Comparison of ENCODE assay signal across 1 mouse cellular context in the genomic region with DNA sequence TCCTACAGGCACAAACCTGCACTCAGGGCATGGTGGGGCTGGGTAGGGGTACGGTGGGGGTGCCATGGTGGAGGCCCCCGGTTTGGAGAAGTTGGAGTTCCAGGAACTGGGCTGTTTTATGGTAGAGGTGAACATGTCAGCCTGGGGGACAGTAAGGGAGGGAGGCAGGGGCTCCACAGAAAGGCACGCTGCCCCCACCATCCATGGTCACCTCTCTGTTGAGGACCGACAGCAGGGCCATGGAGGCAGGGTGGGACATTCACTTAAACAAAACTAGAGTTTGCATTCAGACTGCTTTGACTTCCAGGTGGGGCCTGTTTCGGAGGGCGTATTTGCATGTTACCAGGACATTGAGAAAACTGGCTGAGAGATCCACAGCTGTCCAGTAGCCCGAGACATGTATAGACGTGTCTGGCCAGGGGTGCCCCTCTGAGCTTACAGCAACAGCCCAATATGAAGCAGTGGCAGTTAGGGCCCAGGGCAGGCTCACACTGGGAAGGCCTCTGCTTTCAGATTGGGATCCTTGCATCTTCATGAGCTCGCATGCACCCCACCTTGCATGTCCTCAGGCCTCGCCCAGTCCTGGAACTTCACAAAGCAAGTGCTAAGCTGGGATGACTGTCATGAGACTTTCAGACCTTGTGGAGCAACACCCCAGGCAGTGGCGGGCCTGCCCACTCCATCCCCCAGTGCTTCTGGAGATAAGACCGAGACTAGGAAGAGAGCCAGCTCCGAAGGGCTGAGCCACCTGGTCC.
A peak's percentile ranks its signal among the peaks of the same experiment; 100 is the strongest.
TF ChIP-seq lines count a peak whose summit lies in the region.

No protein-coding gene starts in this region.

TF ChIP-seq in MEL, 35 proteins besides CTCF, POLR2A, EP300 and RAD21 (continued from another document):
- TF ChIP-seq RCOR1 (IDR thresholded peaks at IDR 0.05; ENCODE audit: low read depth, low read length) (peak; percentile 91), NRF1 (IDR thresholded peaks at IDR 0.05; ENCODE audit: insufficient read depth, low read depth, low read length, poor library complexity, severe bottlenecking) (0 out of 2 replicates have a peak, but pooled peaks have one; percentile 19), SIN3A (IDR thresholded peaks at IDR 0.05; ENCODE audit: low read length) (peak; percentile 95), MAZ (IDR thresholded peaks at IDR 0.05; ENCODE audit: low read depth, low read length) (peak; percentile 95), USF2 (IDR thresholded peaks at IDR 0.05; ENCODE audit: borderline replicate concordance in 1 of 2, insufficient read depth in 1 of 2, low read depth in 1 of 2, low read length in 2 of 2) (no peak), UBTF (IDR thresholded peaks at IDR 0.05; ENCODE audit: borderline replicate concordance, insufficient read depth, low read depth, low read length) (no peak), TAL1 (IDR thresholded peaks at IDR 0.05; ENCODE audit: low read length) (peak; percentile 63), ZNF384 (IDR thresholded peaks at IDR 0.05; ENCODE audit: low read depth, low read length) (0 out of 2 replicates have a peak, but pooled peaks have one; percentile 12), MAX (IDR thresholded peaks at IDR 0.05; ENCODE audit: low read length) (peak; percentile 90), JUND (IDR thresholded peaks at IDR 0.05; ENCODE audit: low read depth, low read length) (no peak), MYC (IDR thresholded peaks at IDR 0.05; ENCODE audit: low read depth, low read length) (peak; percentile 85), CHD1 (IDR thresholded peaks at IDR 0.05; ENCODE audit: low read depth, low read length) (no peak; the same call in 1 of the 2 replicates), NELFE (IDR thresholded peaks at IDR 0.05; ENCODE audit: low read depth, low read length) (no peak; the same call in 1 of the 2 replicates), USF1 (IDR thresholded peaks at IDR 0.05; ENCODE audit: low read depth, low read length) (peak; percentile 47; the same call in 1 of the 2 replicates), MEF2A (IDR thresholded peaks at IDR 0.05; ENCODE audit: extremely low read depth, insufficient replicate concordance, low read depth, low read length, poor library complexity, severe bottlenecking) (no peak), KAT2A (conservative IDR thresholded peaks at IDR 0.05; ENCODE audit: low read depth, low read length) (peak; percentile 53; the same call in 1 of the 2 replicates), ZC3H11A (IDR thresholded peaks at IDR 0.05; ENCODE audit: low read depth, low read length) (peak; percentile 39; the same call in 1 of the 2 replicates), TCF12 (IDR thresholded peaks at IDR 0.05; ENCODE audit: low read depth, low read length) (peak; percentile 92), MYB (IDR thresholded peaks at IDR 0.05; ENCODE audit: low read depth, low read length) (no peak)
